19 mouse cellular contexts compared by ENCODE assay signal in the genomic region with DNA sequence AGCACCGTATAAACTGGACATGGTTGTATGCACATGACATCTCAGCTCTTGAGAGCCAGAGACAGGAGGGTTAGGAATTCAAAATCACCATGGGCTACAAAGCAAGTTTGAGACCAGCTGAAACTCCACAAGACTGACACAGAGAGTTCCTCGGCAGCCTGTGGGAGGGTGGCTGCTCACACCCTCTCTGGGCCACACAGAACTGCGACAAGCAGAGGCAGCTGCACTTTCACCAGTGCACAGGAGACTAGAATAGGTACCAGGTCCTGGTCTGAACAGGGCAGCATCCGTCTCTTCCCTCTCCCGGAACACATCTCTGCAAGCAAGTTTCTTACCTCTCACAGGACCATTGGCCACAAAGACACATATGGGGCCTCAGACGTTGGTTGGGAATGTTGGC. TPM values are rescaled to one million over a fixed set of nuclear protein-coding genes. Genes with fewer than 3 reads are reported as not detected.
DNase-seq lines count a peak whose midpoint lies in the region; ATAC-seq and TF ChIP-seq lines count a peak whose summit lies in the region.
"Had no signal": no experiment of that assay in that cellular context is flagged by ENCODE, and none has a peak within 500 bp of the region (broad histone marks: within the 10 kb centered on the region; RNA-seq: fewer than 3 reads in every experiment).

No protein-coding gene starts in this region.

- TF ChIP-seq CTCF in C2C12 (IDR thresholded peaks at IDR 0.05; ENCODE audit: control insufficient read depth, insufficient read depth, insufficient read length) = no peak

- no peak overlapping the region for H3K4me3 ChIP-seq in hindbrain, embryonic 16.5 days (ENCODE audit: low read length)
- H3K4me3 ChIP-seq in hindbrain, embryonic 12.5 days = no peak overlapping the region
- H3K4me3 ChIP-seq in C2C12 (ENCODE audit: insufficient read depth, poor library complexity, severe bottlenecking) = peak overlapping the region; percentile 43
- no peak overlapping the region for H3K4me3 ChIP-seq in forebrain, embryonic 13.5 days
- no peak overlapping the region for H3K4me3 ChIP-seq in midbrain, embryonic 16.5 days (ENCODE audit: low read depth, low read length)
- no peak overlapping the region for H3K4me3 ChIP-seq in kidney, embryonic 15.5 days (replicated peaks)
- H3K4me3 ChIP-seq: erythroblast, embryonic 14.5 days; heart, embryonic 15.5 days; limb, embryonic 12.5 days; liver, embryonic 13.5 days had no signal

- peak overlapping the region; percentile 11; the same call in 1 of the 2 replicates for H3K4me2 ChIP-seq in hindbrain, embryonic 16.5 days (ENCODE audit: low read length)
- H3K4me2 ChIP-seq in hindbrain, embryonic 12.5 days (replicated peaks) = no peak overlapping the region
- H3K4me2 ChIP-seq in forebrain, embryonic 13.5 days = peak overlapping the region; percentile 64
- H3K4me2 ChIP-seq in midbrain, embryonic 16.5 days (ENCODE audit: low read length) = peak overlapping the region; percentile 75; the same call in 1 of the 2 replicates
- no peak overlapping the region for H3K4me2 ChIP-seq in kidney, embryonic 15.5 days
- H3K4me2 ChIP-seq: heart, embryonic 15.5 days; limb, embryonic 12.5 days; liver, embryonic 13.5 days had no signal

- 65% methylated on average over 6 of the region's 6 CpGs for WGBS in hindbrain, embryonic 16.5 days
- WGBS in hindbrain, embryonic 12.5 days = 63% methylated on average over 6 of the region's 6 CpGs
- 72% methylated on average over 6 of the region's 6 CpGs for WGBS in forebrain, embryonic 13.5 days
- 75% methylated on average over 6 of the region's 6 CpGs for WGBS in midbrain, embryonic 16.5 days
- 70% methylated on average over 6 of the region's 6 CpGs for WGBS in kidney, embryonic 15.5 days

- no peaks in the 10 kb centered on the region for H3K9me3 ChIP-seq in hindbrain, embryonic 16.5 days (ENCODE audit: control insufficient read depth, low read length)
- H3K9me3 ChIP-seq in hindbrain, embryonic 12.5 days (replicated peaks) = no peaks in the 10 kb centered on the region
- no peaks in the 10 kb centered on the region for H3K9me3 ChIP-seq in forebrain, embryonic 13.5 days (replicated peaks)
- H3K9me3 ChIP-seq in midbrain, embryonic 16.5 days (replicated peaks; ENCODE audit: control insufficient read depth, low read length, poor library complexity, severe bottlenecking) = no peaks in the 10 kb centered on the region
- H3K9me3 ChIP-seq in kidney, embryonic 15.5 days (replicated peaks) = no peaks in the 10 kb centered on the region
- H3K9me3 ChIP-seq: heart, embryonic 15.5 days; limb, embryonic 12.5 days; liver, embryonic 13.5 days had no signal

- no peaks in the 10 kb centered on the region for H3K27me3 ChIP-seq in hindbrain, embryonic 16.5 days (replicated peaks; ENCODE audit: control insufficient read depth, insufficient read depth, low read length)
- peaks cover 38% of the 10 kb centered on the region for H3K27me3 ChIP-seq in hindbrain, embryonic 12.5 days
- no peaks in the 10 kb centered on the region for H3K27me3 ChIP-seq in C2C12 (ENCODE audit: control insufficient read depth, insufficient read depth, insufficient read length)
- H3K27me3 ChIP-seq in forebrain, embryonic 13.5 days = peaks cover 10% of the 10 kb centered on the region; the same call in 1 of the 2 replicates
- H3K27me3 ChIP-seq in midbrain, embryonic 16.5 days (ENCODE audit: control insufficient read depth, insufficient read depth, low read depth, low read length) = no peaks in the 10 kb centered on the region; the same call in 1 of the 2 replicates
- H3K27me3 ChIP-seq in kidney, embryonic 15.5 days = no peaks in the 10 kb centered on the region
- H3K27me3 ChIP-seq: heart, embryonic 15.5 days; limb, embryonic 12.5 days; liver, embryonic 13.5 days had no signal

- no peak overlapping the region for H3K27ac ChIP-seq in hindbrain, embryonic 16.5 days (ENCODE audit: low read depth, low read length)
- no peak overlapping the region for H3K27ac ChIP-seq in hindbrain, embryonic 12.5 days
- H3K27ac ChIP-seq in forebrain, embryonic 13.5 days = peak overlapping the region; percentile 78
- H3K27ac ChIP-seq in midbrain, embryonic 16.5 days (ENCODE audit: low read length) = no peak overlapping the region
- no peak overlapping the region for H3K27ac ChIP-seq in kidney, embryonic 15.5 days
- H3K27ac ChIP-seq: heart, embryonic 15.5 days; limb, embryonic 12.5 days; liver, embryonic 13.5 days had no signal

- peak overlapping the region; percentile 73 for H3ac ChIP-seq in C2C12 (ENCODE audit: control insufficient read depth, insufficient read length, low read depth)

- H3K79me3 ChIP-seq in C2C12 (ENCODE audit: low read depth) = peaks cover 44% of the 10 kb centered on the region

- no peak overlapping the region for H3K9ac ChIP-seq in hindbrain, embryonic 16.5 days (ENCODE audit: low read depth, low read length)
- H3K9ac ChIP-seq in hindbrain, embryonic 12.5 days = no peak overlapping the region
- H3K9ac ChIP-seq in forebrain, embryonic 13.5 days = no peak overlapping the region
- H3K9ac ChIP-seq in midbrain, embryonic 16.5 days (ENCODE audit: low read depth, low read length) = no peak overlapping the region
- H3K9ac ChIP-seq in kidney, embryonic 15.5 days = no peak overlapping the region
- H3K9ac ChIP-seq: heart, embryonic 15.5 days; limb, embryonic 12.5 days; liver, embryonic 13.5 days had no signal

- H3K79me2 ChIP-seq in C2C12 (ENCODE audit: control insufficient read depth, insufficient read depth) = peaks cover 67% of the 10 kb centered on the region

- ATAC-seq in hindbrain, embryonic 16.5 days = no peak
- ATAC-seq in hindbrain, embryonic 12.5 days (ENCODE audit: low FRiP score) = no peak
- no peak for ATAC-seq in forebrain, embryonic 13.5 days
- no peak for ATAC-seq in midbrain, embryonic 16.5 days
- no peak for ATAC-seq in monocyte, adult 5-6 weeks (replicated peaks; ENCODE audit: insufficient number of reproducible peaks, low FRiP score, low TSS enrichment, poor library complexity, severe bottlenecking)
- ATAC-seq in kidney, embryonic 15.5 days (replicated peaks; ENCODE audit: low FRiP score) = no peak

- peaks cover 6% of the 10 kb centered on the region for H3K4me1 ChIP-seq in hindbrain, embryonic 16.5 days (ENCODE audit: control insufficient read depth, insufficient read depth, low read depth, low read length)
- peaks cover 40% of the 10 kb centered on the region for H3K4me1 ChIP-seq in hindbrain, embryonic 12.5 days
- H3K4me1 ChIP-seq in forebrain, embryonic 13.5 days = peaks cover 53% of the 10 kb centered on the region
- peaks cover 25% of the 10 kb centered on the region for H3K4me1 ChIP-seq in midbrain, embryonic 16.5 days (ENCODE audit: control insufficient read depth, insufficient read depth, low read length)
- peaks cover 11% of the 10 kb centered on the region for H3K4me1 ChIP-seq in kidney, embryonic 15.5 days
- H3K4me1 ChIP-seq: liver, embryonic 13.5 days had no signal

- no peaks in the 10 kb centered on the region for H3K36me3 ChIP-seq in hindbrain, embryonic 16.5 days (ENCODE audit: control insufficient read depth, insufficient read depth, low read length)
- no peaks in the 10 kb centered on the region for H3K36me3 ChIP-seq in hindbrain, embryonic 12.5 days
- H3K36me3 ChIP-seq in C2C12 (ENCODE audit: control insufficient read depth, insufficient read depth) = peaks cover 31% of the 10 kb centered on the region
- H3K36me3 ChIP-seq in forebrain, embryonic 13.5 days (ENCODE audit: poor library complexity, severe bottlenecking) = 0 out of 2 replicates have a peak, but pooled peaks cover 4% of the 10 kb centered on the region
- H3K36me3 ChIP-seq in midbrain, embryonic 16.5 days (ENCODE audit: control insufficient read depth, insufficient read depth, low read length) = 0 out of 2 replicates have a peak, but pooled peaks cover 4% of the 10 kb centered on the region
- H3K36me3 ChIP-seq in kidney, embryonic 15.5 days = no peaks in the 10 kb centered on the region
- H3K36me3 ChIP-seq: heart, embryonic 15.5 days; limb, embryonic 12.5 days; liver, embryonic 13.5 days had no signal

- DNase-seq in lung, postnatal 25 days (ENCODE audit: low spot score) = no peak
- DNase-seq: adrenal gland, postnatal 36 days; cerebellum, adult 9-10 months; gastrocnemius, postnatal 36 days; heart, postnatal 4 days; kidney, adult 2 months; kidney, postnatal 14 days; liver, embryonic 13.5 days; thymus, postnatal 14 days had no signal

TF ChIP-seq in C2C12, 6 proteins besides CTCF, POLR2A, EP300 and RAD21:
- TF ChIP-seq USF1 (IDR thresholded peaks at IDR 0.05; ENCODE audit: low read depth) = no peak
- TF ChIP-seq FOSL1 (IDR thresholded peaks at IDR 0.05; ENCODE audit: insufficient read depth, low read length, poor library complexity, severe bottlenecking) = no peak

RNA-seq across cellular contexts. Expression of a gene that starts 2.6 kb away (rescaled TPM):
- polyA plus RNA-seq in hindbrain, embryonic 16.5 days (2015; fragmentation: Nextera tagmentation; extraction: Ambion mirVana) = 1.6 TPM in 2 replicates
- 1.1 and 1.2 TPM in 2 replicates for polyA plus RNA-seq in hindbrain, embryonic 12.5 days (2016; fragmentation: Nextera tagmentation; extraction: Ambion mirVana)
- 44.8 TPM for polyA plus RNA-seq in C2C12 (2012; fragmentation: generic; extraction: Trizol)
- 3.0 and 3.3 TPM in 2 replicates for polyA plus RNA-seq in forebrain, embryonic 13.5 days (2015; fragmentation: Nextera tagmentation; extraction: Ambion mirVana)
- 2.7 and 3.2 TPM in 2 replicates for polyA plus RNA-seq in midbrain, embryonic 16.5 days (2015; fragmentation: Nextera tagmentation; extraction: Ambion mirVana)
- 43.6 to 60.8 TPM (median 44.6 TPM) in 3 replicates for total RNA-seq in monocyte, adult 5-6 weeks (2017)
- 0.74 and 0.78 TPM in 2 replicates for polyA plus RNA-seq in kidney, embryonic 15.5 days (2015; fragmentation: Nextera tagmentation; extraction: Ambion mirVana)

RNA-seq across cellular contexts. Expression of a gene that starts 23.9 kb away (rescaled TPM):
- polyA plus RNA-seq in hindbrain, embryonic 16.5 days (2015; fragmentation: Nextera tagmentation; extraction: Ambion mirVana) = 25.3 and 30.5 TPM in 2 replicates
- 40.7 and 44.2 TPM in 2 replicates for polyA plus RNA-seq in hindbrain, embryonic 12.5 days (2016; fragmentation: Nextera tagmentation; extraction: Ambion mirVana)
- 42.9 TPM for polyA plus RNA-seq in C2C12 (2012; fragmentation: generic; extraction: Trizol)
- polyA plus RNA-seq in forebrain, embryonic 13.5 days (2015; fragmentation: Nextera tagmentation; extraction: Ambion mirVana) = 24.8 and 26.7 TPM in 2 replicates
- polyA plus RNA-seq in midbrain, embryonic 16.5 days (2015; fragmentation: Nextera tagmentation; extraction: Ambion mirVana) = 26.2 and 28.3 TPM in 2 replicates
- total RNA-seq in monocyte, adult 5-6 weeks (2017) = 24.4 to 44.2 TPM (median 31.3 TPM) in 3 replicates
- polyA plus RNA-seq in kidney, embryonic 15.5 days (2015; fragmentation: Nextera tagmentation; extraction: Ambion mirVana) = 25.0 and 26.5 TPM in 2 replicates

Comparison
In these comparisons a context has a peak if more than half of its experiments do, and no peak if none do; other contexts are left out.
1. H3K4me2 ChIP-seq: peak in hindbrain, embryonic 16.5 days (single experiment), forebrain, embryonic 13.5 days (single experiment) and midbrain, embryonic 16.5 days (single experiment); none in hindbrain, embryonic 12.5 days (single experiment) and kidney, embryonic 15.5 days (single experiment).
2. RNA of a gene that starts 2.6 kb away (polyA plus RNA-seq): 44.8 TPM in C2C12 (single experiment); 3.0 to 3.3 TPM in forebrain, embryonic 13.5 days, 2.7 to 3.2 TPM in midbrain, embryonic 16.5 days, 1.6 TPM in hindbrain, embryonic 16.5 days, 1.1 to 1.2 TPM in hindbrain, embryonic 12.5 days and 0.74 to 0.78 TPM in kidney, embryonic 15.5 days; every median in the first group is over 10 times any median in the second.